Mouse (Mus musculus) intestine, embryonic 16.5 days (tissue): Measurements from ENCODE around the gene Txn2. TPM values are rescaled to one million over a fixed set of nuclear protein-coding genes. Genes with fewer than 3 reads are reported as not detected.

Experiments used
- ATAC-seq: fragments of 200-750 bp; cut with Nextera tagmentation; 2 replicates; pipeline ENCODE4 v1.8.0; 2017; ENCODE audit warnings: moderate TSS enrichment, moderate library complexity
- H3K27ac ChIP-seq: fragments of 300-500 bp; sonication (generic); 2 replicates; pipeline ENCODE4 v1.5.1; 2014; ENCODE audit warnings: mild to moderate bottlenecking, low read length
- H3K27me3 ChIP-seq: fragments of 300-500 bp; sonication (generic); replicated peaks from 2 replicates; pipeline ENCODE4 v1.6.1; 2014; ENCODE audit warnings: low read length, control low read depth, mixed read lengths; ENCODE audit not compliant: control insufficient read depth, insufficient read depth
- H3K36me3 ChIP-seq: fragments of 300-500 bp; sonication (generic); 2 replicates; pipeline ENCODE4 v1.6.1; 2014; ENCODE audit warnings: low read length, control low read depth; ENCODE audit not compliant: control insufficient read depth, insufficient read depth
- H3K4me1 ChIP-seq: fragments of 300-500 bp; sonication (generic); 2 replicates; pipeline ENCODE4 v1.6.1; 2014; ENCODE audit warnings: low read length, control low read depth, mixed read lengths; ENCODE audit not compliant: control insufficient read depth, insufficient read depth
- H3K4me2 ChIP-seq: fragments of 300-500 bp; sonication (generic); 2 replicates; pipeline ENCODE4 v1.6.1; 2014; ENCODE audit warnings: low read depth, low read length, control low read depth
- H3K4me3 ChIP-seq: fragments of 300-500 bp; sonication (generic); 2 replicates; pipeline ENCODE4 v1.5.1; 2014; ENCODE audit warnings: mild to moderate bottlenecking, low read length
- H3K9ac ChIP-seq: fragments of 300-500 bp; sonication (generic); 2 replicates; pipeline ENCODE4 v1.6.1; 2014; ENCODE audit warnings: low read depth, low read length
- H3K9me3 ChIP-seq: fragments of 300-500 bp; sonication (generic); 2 replicates; pipeline ENCODE4 v1.6.1; 2016; ENCODE audit warnings: low read length, control low read depth; ENCODE audit not compliant: control insufficient read depth
- WGBS: fragments of 180-500 bp; shearing (Covaris S2); extraction: QIAGEN DNeasy Blood & Tissue Kit; methylation state at CpG from one replicate; pipeline ENCODE4 v1.1.7; 2014; 5-methylcytosine and 5-hydroxymethylcytosine counted together
- polyA plus RNA-seq: library from polyadenylated mRNA; unstranded; fragments of >200 nt; fragmentation: Nextera tagmentation; extraction: Ambion mirVana; gene quantifications from 2 replicates; pipeline ENCODE4 v1.2.1, GENCODE M21; 2015

The Txn2 gene
- polyA plus RNA-seq, 1 experiment from 2014 or later: 388 TPM

DNA sequence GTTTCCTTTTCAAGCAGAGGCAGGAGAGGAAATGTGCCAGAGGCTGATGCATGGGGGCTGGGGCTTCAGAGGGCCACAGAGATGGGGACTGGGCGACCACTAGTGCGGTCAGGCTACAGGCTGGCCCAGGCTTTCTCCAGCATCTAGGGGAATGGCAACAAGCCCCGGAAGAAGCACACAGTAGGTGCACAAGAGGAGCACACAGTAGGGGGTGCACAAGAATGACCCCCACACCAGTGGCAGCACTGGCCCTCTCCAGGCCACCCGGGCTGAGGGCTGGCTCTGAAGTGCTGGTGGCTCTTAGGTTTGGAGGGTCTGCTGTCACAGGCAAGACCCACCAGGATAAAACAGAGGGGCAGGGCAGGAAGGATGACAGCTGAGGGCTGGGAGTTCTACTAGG, 13.5 kb downstream of the Txn2 start:
- no peaks in the 10 kb centered on the region for H3K27me3 ChIP-seq
- ATAC-seq: no peak
- no peaks in the 10 kb centered on the region for H3K9me3 ChIP-seq
- peaks cover 22% of the 10 kb centered on the region; the same call in 1 of the 2 replicates for H3K36me3 ChIP-seq
- no peak overlapping the region for H3K4me3 ChIP-seq
- peaks cover 12% of the 10 kb centered on the region for H3K4me1 ChIP-seq
- 93% methylated on average over 4 of the region's 4 CpGs for WGBS
- no peak overlapping the region for H3K9ac ChIP-seq
- no peak overlapping the region for H3K4me2 ChIP-seq
- H3K27ac ChIP-seq: no peak overlapping the region

DNA sequence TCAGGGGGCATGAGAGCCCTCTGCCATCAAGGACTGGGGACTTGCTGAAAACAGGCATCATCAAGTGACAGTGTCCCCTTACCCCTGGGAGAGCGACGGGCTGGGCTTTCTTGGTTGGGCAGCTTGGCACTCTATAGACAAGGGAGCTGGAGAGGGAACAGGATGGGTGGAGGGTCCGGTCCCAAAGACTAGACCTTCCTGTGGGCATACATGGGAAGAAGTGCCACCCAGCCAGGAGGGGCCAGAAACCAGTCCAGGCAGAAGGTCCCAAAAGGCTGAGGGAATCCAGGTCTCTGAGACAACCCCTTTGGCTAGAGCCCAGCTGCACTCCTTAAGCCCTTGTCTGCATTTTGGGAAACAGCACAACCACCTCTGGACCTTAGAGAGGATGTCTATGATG, 14.3 kb downstream of the Txn2 start:
- H3K36me3 ChIP-seq: peaks cover 21% of the 10 kb centered on the region; the same call in 1 of the 2 replicates
- 95% methylated on average over 3 of the region's 3 CpGs for WGBS

DNA sequence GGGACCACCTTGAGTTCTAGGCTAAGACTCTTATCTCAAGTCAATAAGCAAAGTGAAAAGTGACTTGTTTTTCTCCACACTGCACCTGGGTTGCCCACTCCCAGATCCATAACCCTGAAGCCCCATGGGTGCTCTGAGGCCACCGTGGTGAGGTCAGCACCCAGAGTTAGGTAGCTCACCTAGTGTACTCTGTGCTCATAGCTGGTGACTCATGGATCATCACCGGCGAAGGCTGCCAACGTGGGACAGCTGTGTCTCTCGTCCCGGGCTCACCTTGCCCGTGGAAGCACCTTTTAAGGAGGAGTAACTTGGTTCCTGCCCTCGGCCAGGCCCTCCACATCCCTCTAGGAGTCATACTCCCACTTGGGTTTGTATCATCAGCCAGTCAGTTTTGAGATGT, 15.8 kb downstream of the Txn2 start:
- 74% methylated on average over 8 of the region's 8 CpGs for WGBS
- H3K9me3 ChIP-seq: no peaks in the 10 kb centered on the region
- peaks cover 9% of the 10 kb centered on the region for H3K4me1 ChIP-seq
- H3K27me3 ChIP-seq: no peaks in the 10 kb centered on the region
- H3K4me3 ChIP-seq: no peak overlapping the region
- no peak overlapping the region for H3K4me2 ChIP-seq
- H3K36me3 ChIP-seq: peaks cover 16% of the 10 kb centered on the region; the same call in 1 of the 2 replicates
- no peak overlapping the region for H3K9ac ChIP-seq
- H3K27ac ChIP-seq: no peak overlapping the region
- no peak for ATAC-seq

More for the DNA sequence above, 14.3 kb downstream of the Txn2 start:
- Histone ChIP-seq H3K4me3 (no peak overlapping the region), H3K9ac (no peak overlapping the region), H3K27me3 (no peaks in the 10 kb centered on the region), H3K9me3 (no peaks in the 10 kb centered on the region), H3K4me2 (no peak overlapping the region), H3K4me1 (peaks cover 9% of the 10 kb centered on the region), H3K27ac (no peak overlapping the region)
- ATAC-seq: no peak

DNA sequence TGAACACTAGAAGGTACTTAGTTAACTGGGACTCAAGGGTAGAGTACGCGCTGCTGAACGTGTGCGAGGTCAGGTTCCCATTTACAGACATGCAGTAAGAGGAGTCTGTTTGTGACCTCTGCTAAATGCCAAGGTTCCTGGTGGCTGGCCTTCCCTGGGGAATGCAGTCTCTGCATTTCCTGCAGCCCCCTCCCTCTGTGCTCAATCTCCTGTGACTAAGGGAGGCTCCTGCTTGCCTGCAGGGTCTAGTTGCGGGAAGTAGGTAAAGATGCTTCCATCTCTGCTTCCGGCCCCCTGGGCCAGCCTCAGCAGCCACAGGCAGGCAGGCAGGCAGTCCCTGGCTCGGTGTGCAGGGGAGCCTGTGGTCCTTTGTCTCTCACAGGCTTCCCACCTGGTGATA, 16.2 kb downstream of the Txn2 start:
- peaks cover 16% of the 10 kb centered on the region; the same call in 1 of the 2 replicates for H3K36me3 ChIP-seq
- 59% methylated on average over 7 of the region's 7 CpGs for WGBS
- H3K9me3 ChIP-seq: no peaks in the 10 kb centered on the region
- no peak overlapping the region for H3K4me3 ChIP-seq
- H3K4me2 ChIP-seq: no peak overlapping the region
- H3K9ac ChIP-seq: no peak overlapping the region
- no peaks in the 10 kb centered on the region for H3K27me3 ChIP-seq
- peaks cover 9% of the 10 kb centered on the region for H3K4me1 ChIP-seq
- no peak for ATAC-seq
- H3K27ac ChIP-seq: no peak overlapping the region

DNA sequence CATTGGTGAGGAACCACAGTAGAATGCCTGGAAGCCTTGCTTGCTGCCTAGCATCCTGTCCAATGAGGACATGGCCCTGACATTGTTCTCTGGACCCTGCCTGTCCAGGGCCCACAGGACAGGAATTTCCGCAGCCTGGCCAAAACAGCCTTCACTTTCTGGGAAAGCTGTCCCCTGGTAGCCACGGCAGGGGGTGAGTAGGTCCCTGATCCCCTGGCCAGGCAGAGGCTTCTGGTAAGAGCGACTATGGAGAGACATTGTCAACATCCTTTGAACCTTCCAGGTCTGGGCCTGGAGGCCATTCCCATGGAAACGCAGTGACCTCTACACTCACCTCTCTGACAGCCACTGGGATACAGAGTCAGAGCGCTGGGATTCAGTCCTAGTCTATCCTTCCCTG, 16.8 kb downstream of the Txn2 start:
- Histone ChIP-seq H3K9me3 (no peaks in the 10 kb centered on the region), H3K4me1 (peaks cover 9% of the 10 kb centered on the region), H3K27me3 (no peaks in the 10 kb centered on the region), H3K4me3 (no peak overlapping the region), H3K36me3 (peaks cover 16% of the 10 kb centered on the region; the same call in 1 of the 2 replicates), H3K4me2 (no peak overlapping the region), H3K27ac (no peak overlapping the region), H3K9ac (no peak overlapping the region)
- WGBS: 49% methylated on average over 5 of the region's 5 CpGs
- no peak for ATAC-seq

DNA sequence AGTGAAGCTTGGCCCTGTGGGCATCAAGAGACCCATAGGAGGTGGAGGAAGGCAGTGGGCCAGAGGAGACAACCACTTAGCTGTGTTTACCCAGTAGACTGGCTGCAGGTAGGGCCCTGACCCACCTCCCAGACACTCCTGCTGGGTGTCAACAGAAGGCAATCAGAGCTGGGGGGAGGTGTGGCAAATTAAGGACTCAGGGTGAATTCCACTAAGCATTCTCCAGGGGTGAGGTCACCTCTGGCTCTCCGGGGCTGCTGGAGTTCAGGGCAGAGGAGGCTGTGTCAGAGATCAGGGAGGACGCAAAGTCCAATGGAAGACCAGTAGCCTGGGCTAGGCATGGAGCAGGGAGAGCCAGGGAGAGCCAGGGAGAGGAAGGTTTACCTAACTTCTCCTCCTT, 17.7 kb downstream of the Txn2 start:
- ATAC-seq: peak; percentile 64
- Histone ChIP-seq H3K36me3 (peaks cover 16% of the 10 kb centered on the region; the same call in 1 of the 2 replicates), H3K9ac (peak overlapping the region; percentile 24; the same call in 1 of the 2 replicates), H3K4me1 (peaks cover 14% of the 10 kb centered on the region), H3K4me2 (no peak overlapping the region), H3K4me3 (no peak overlapping the region), H3K9me3 (no peaks in the 10 kb centered on the region), H3K27me3 (no peaks in the 10 kb centered on the region), H3K27ac (no peak overlapping the region; the same call in 1 of the 2 replicates)
- 19% methylated on average over 2 of the region's 2 CpGs for WGBS

DNA sequence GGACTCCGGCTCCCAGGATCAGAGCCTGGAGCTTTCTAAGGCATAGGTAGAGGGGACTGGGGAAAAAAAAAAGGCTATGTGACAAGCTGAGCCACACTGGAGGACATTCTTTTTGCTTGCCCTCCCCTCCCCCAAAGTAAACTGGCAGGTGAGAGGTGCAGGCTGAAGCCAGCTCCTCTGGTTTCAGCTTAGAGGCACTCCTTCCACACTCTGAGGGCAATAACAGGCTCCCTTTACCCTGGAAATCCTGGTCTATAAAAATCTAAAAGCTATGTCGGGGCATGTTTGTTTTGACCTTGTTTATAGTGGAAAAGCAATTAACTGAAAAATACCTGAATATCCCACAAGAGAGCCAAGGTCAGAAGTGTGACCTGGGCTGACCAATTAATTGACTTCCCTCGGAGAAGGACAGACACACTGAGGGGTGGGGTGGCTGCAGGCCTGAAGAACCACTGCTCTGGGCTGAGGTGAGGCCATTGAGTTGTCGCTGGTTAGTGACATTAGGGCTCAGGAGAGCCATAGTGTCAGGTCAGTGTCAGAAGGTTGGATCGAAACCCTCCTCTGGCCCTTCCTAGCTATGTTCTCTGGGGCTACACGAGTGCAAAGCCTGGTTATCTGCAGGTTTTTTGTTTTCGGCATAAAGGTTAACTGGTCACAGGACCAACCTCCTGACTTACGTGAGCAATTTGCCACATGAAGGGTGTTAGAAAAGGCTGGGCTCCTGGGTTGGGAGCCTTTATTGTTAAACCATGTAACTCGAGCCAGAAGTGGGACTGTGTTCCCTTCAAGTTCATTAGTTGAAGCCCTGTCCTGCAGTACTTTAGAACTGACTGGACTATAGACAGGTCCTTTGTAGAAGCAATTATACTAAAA, 20.9 kb downstream of the Txn2 start:
- WGBS: 45% methylated on average over 9 of the region's 9 CpGs
- no peaks in the 10 kb centered on the region for H3K27me3 ChIP-seq
- no peaks in the 10 kb centered on the region for H3K36me3 ChIP-seq
- peaks cover 39% of the 10 kb centered on the region for H3K4me1 ChIP-seq
- ATAC-seq: peak; percentile 31; the same call in 1 of the 2 replicates
- 0 out of 2 replicates have a peak overlapping the region, but pooled peaks have one; percentile 9 for H3K27ac ChIP-seq
- H3K9ac ChIP-seq: no peak overlapping the region
- no peak overlapping the region for H3K4me2 ChIP-seq
- no peaks in the 10 kb centered on the region for H3K9me3 ChIP-seq
- H3K4me3 ChIP-seq: no peak overlapping the region

DNA sequence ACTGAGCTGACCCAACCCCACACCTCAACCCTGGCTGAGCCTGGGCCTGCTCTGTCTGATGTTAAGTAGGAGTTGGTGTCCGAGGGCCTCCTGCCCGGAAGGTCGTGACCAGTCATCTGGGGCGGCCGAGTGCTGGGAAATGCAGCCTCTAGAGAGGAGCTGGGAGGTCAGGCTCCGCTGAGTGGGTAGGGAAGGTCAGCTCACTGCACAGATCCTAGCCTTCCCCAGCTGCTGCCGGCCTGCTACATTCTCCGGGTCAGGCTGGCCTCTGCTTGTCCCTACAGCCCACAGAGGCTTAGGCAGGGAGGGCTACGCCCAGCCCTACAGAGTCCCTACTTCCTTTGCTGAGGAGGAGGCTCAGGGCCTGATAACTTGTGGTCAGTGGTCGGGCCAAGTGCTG, 22.3 kb downstream of the Txn2 start:
- Histone ChIP-seq H3K27ac (no peak overlapping the region), H3K4me1 (peaks cover 37% of the 10 kb centered on the region)

DNA sequence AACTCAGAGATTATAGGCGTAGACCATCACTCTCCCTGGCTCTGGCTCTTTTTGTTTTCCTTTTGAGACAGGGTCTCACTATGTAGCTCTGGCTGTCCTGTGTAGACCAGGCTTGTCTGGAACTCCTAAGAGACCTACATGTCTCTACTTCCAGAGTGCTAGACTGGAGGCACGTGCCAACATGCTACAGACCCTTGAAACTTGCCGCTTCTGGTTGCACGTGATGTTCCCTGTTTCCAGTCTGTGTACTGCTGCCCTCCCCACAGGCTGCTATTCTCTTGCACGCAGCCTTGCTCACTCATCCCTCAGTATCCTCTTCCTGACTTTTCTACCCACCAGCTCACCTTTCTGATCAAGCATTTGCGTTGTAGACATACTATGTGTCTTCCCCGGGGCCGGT, 22.7 kb downstream of the Txn2 start:
- WGBS: 82% methylated on average over 8 of the region's 8 CpGs

More for the DNA sequence above, 22.3 kb downstream of the Txn2 start:
- no peak for ATAC-seq
- 68% methylated on average over 10 of the region's 10 CpGs for WGBS
- no peak overlapping the region for H3K4me2 ChIP-seq
- no peaks in the 10 kb centered on the region for H3K9me3 ChIP-seq
- H3K36me3 ChIP-seq: no peaks in the 10 kb centered on the region
- H3K4me3 ChIP-seq: no peak overlapping the region
- no peaks in the 10 kb centered on the region for H3K27me3 ChIP-seq
- peak overlapping the region; percentile 11; the same call in 1 of the 2 replicates for H3K9ac ChIP-seq

More for the DNA sequence above, 22.7 kb downstream of the Txn2 start:
- Histone ChIP-seq H3K9ac (peak overlapping the region; percentile 54), H3K9me3 (no peaks in the 10 kb centered on the region), H3K4me2 (no peak overlapping the region), H3K36me3 (no peaks in the 10 kb centered on the region), H3K4me3 (no peak overlapping the region), H3K27ac (peak overlapping the region; percentile 80), H3K27me3 (no peaks in the 10 kb centered on the region), H3K4me1 (peaks cover 34% of the 10 kb centered on the region)
- ATAC-seq: no peak
